Mouse (Mus musculus) naive thymus-derived CD4-positive, alpha-beta T cell, adult 2 months (primary cell): ENCODE measurements around the gene Wfdc3.
A peak's percentile ranks its signal among the peaks of the same experiment; 100 is the strongest.

Source experiments
- DNase-seq: peaks from one replicate; pipeline ENCODE4 v3.0.0-alpha.2; 2011; ENCODE audit warnings: low read depth

The Wfdc3 gene

GRCm38 (mm10) chr2:164745843-164746479 lies at the start of gene Wfdc3, which contains the start of gene Dnttip1:
Wfdc3 (minus strand) TSS chr2:164745931.
Dnttip1 (plus strand) TSS chr2:164745983.
- DNase-seq, result peak; percentile 98

DNA sequence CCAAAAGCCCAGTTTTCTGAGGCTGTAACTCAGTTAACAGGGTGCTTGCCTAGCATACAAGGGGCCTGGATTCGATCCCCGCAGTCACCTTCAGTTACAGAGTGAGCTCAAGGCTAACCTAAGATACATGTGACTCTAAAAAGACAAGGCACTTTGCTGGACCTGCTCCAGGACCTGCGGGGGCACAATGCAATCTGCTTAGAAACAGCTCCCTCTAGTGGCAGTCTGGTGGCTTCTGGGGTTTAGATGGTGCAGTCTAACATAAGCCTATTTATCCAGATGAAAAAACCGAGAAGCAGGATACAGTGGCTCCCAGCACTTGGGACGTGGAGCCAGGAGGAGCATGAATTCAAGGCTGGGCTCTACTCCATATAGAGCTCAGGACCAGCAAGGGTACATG lies 48.6 kb upstream of the Wfdc3 start:
- DNase-seq, result peak; percentile 88

DNA sequence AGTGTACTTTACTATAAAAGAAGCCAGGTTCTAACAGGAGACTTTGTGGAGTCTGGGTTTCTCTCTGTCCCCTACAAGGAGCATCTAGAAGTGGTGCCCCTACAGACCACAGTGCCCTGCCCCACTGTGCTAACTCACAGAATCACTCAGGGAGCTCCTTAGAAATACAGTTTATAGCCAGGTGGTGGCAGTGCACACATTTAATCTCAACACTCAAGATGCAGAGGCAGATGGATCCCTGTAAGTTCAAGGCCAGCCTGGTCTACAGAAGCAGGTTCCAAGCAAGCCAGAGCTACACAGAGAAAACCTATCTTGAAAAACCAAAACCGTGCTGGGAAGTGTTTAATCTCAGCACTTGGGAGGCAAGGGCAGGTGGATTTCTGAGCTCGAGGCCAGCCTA lies 48.0 kb upstream of the Wfdc3 start:
- DNase-seq, result peak; percentile 53

DNA sequence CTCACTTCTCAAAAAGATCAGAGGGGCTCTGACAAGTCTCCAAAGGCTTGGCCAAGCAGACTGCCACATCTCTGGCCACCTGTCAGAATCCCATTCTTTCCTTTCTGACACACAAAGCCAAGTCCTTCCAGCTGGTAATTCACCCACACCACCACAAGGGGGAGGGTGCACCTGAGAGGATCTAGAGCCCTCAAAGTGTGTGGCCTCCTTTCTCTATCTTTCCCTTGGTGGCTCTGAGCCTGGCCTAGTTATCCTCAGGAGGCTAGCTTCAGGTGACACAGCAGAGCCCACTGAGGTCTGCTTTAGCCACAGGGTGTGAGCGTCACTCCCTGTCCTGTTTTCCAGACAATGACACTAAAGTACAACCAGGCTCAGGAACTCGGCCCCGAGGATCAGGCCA lies 47.5 kb upstream of the Wfdc3 start:
- peak; percentile 74 for DNase-seq

GRCm38 (mm10) chr2:164792400-164793190 lies 46.9 kb upstream of the Wfdc3 start:
- DNase-seq, result no peak

- no peak for DNase-seq
Observed at GRCm38 (mm10) chr2:164791841-164792261, 46.1 kb upstream of the Wfdc3 start.

DNA sequence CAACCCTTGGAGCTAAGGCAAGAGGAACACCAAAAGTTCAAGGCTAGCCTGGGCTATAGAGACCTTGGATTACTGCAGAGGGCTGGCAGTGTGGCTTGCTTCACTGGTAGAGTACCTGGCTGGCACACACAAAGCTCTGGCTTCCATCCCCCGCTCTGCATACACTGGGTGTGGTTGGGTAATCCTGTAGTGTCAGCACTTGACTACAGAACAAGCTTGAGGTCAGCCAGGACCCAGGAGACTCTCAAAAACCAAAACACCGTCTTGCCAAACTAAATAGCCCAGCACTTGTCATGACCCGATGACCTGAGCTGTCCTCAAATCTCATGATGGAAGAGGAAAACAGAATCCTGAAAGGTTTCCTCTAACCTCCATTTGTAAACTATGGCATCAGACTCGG lies 44.7 kb upstream of the Wfdc3 start:
- DNase-seq, result no peak

DNA sequence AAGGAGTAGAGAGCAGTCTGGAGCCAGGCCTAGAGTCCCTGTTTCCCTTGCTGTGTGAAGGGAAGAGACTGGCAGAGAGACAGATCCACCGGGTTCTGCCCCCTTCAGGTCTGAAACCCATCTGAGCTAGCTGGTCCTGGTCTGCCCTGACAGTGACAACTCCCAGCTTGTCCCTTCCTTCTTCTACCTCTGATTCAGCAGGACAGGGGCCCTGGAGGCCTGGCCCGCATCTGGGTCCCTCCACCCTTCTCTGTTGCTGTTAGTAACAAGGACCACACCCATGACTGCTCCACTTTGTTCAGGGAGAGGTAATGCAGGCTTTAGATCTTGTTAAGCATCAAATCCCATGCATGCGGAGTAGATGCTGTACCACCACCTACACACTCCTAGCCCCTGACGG lies 42.7 kb upstream of the Wfdc3 start:
- DNase-seq, result no peak

DNA sequence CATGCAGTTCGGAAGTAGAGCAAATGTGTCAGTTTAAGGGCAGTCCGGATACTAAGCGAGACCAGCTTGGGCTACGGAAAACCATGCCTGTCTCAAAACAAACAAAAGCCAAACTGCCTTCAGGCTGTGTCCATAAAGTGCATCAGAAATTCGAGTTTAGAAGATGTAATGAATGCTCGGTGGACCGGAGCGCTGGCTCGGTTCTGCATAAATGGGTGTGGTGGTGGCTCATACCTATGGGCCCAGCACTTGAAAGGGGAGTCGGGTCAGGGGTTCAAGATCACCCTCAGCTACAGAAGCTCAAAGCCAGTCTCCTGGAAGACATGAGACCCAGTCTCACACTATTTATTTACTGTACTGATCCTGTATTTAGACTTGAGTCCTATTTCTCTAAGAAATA lies 42.0 kb upstream of the Wfdc3 start:
- DNase-seq, result no peak

GRCm38 (mm10) chr2:164787032-164787431 lies 41.3 kb upstream of the Wfdc3 start:
- no peak for DNase-seq

GRCm38 (mm10) chr2:164786388-164786885 lies 40.7 kb upstream of the Wfdc3 start:
- no peak for DNase-seq

GRCm38 (mm10) chr2:164785481-164786387 lies 40.0 kb upstream of the Wfdc3 start, which contains the start of gene Snx21:
Snx21 (plus strand) TSS chr2:164785823.
- DNase-seq, result peak; percentile 76

- no peak for DNase-seq
Observed at GRCm38 (mm10) chr2:164784869-164785420, 39.2 kb upstream of the Wfdc3 start.

GRCm38 (mm10) chr2:164783926-164784581 lies 38.3 kb upstream of the Wfdc3 start:
- DNase-seq, result peak; percentile 43

- no peak for DNase-seq
Observed at GRCm38 (mm10) chr2:164781876-164782275, 36.1 kb upstream of the Wfdc3 start.

DNA sequence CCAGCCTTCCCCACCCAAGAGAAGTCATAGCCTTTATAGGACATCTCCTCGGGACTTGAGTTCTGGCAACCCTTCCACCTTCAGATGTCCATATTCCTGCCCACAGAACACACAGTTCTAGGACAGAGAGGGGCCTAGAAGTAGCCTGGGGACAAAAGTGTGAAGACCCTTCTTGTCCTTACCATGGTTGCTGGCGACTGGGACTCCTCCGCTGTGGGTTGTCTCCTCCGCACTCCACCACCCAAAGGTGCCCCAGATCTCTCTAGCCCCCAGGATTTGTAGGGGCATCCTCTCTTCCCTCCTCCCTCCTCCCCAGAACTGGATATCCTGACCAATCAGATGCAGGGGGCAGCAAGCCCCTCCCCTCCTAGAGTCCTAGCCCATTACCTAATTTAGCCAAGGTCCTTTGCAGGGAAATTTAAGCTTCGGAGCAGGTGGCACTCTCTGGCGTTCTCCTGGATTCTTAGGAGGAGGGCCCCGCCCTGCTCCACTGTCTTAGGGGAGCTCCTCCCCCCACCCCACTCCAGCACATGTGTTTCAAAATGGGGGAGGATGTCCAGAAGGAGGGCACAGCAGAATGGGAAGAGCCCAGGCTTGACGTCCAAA lies 33.9 kb upstream of the Wfdc3 start, which contains the start of gene Tnnc2:
Tnnc2 (minus strand) TSS at position 487 of the 606 bp plus-strand sequence.
- no peak for DNase-seq

DNA sequence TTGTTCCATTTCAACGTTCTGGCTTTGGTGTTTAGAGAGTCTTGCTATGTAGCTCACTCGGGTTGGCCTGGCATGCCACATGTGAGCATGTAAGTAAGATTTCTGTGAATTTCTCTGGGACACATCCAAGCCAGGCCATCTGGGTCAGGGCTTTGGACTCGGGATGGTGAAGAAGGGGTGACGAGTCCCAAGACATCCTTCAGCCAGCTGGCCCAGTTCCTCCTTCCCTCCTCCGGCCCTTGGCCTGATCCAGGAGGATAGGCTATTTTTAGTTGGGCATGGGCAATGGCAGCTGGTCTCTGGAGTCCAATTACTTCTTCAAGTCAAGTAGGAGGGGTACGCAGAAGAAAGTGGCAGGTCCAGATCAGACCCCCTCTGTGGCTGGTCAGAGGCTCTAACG lies 33.1 kb upstream of the Wfdc3 start:
- DNase-seq, result no peak

- no peak for DNase-seq
Observed at GRCm38 (mm10) chr2:164778015-164778287, 32.2 kb upstream of the Wfdc3 start.

- no peak for DNase-seq
Observed at GRCm38 (mm10) chr2:164777246-164778014, 31.7 kb upstream of the Wfdc3 start.

GRCm38 (mm10) chr2:164776801-164777200 lies 31.1 kb upstream of the Wfdc3 start:
- no peak for DNase-seq
